9 mouse cellular contexts compared by ENCODE assay signal in genomic region chr17:32283341-32283740, GRCm38 (mm10). TPM values are rescaled to one million over a fixed set of nuclear protein-coding genes. Genes with fewer than 3 reads are reported as not detected.
A peak's percentile ranks its signal among the peaks of the same experiment; 100 is the strongest.
DNase-seq lines count a peak whose midpoint lies in the region; ATAC-seq and TF ChIP-seq lines count a peak whose summit lies in the region.
"Had no signal": no experiment of that assay in that cellular context is flagged by ENCODE, and none has a peak within 500 bp of the region (broad histone marks: within the 10 kb centered on the region; RNA-seq: fewer than 3 reads in every experiment).

No protein-coding gene starts in this region.

- H3K4me1 ChIP-seq in brown adipose tissue, adult 24 weeks (ENCODE audit: control insufficient read depth, insufficient read depth, insufficient read length, low read length): peaks cover 11% of the 10 kb centered on the region
- H3K4me1 ChIP-seq in heart, adult 2 months (ENCODE audit: control insufficient read depth, insufficient read depth, low read length): peaks cover 7% of the 10 kb centered on the region
- H3K4me1 ChIP-seq in lung, embryonic 15.5 days: peaks cover 22% of the 10 kb centered on the region
- H3K4me1 ChIP-seq in stomach, embryonic 14.5 days (ENCODE audit: control insufficient read depth, insufficient read depth, low read length): peaks cover 11% of the 10 kb centered on the region

- 2% methylated on average over 7 of the region's 7 CpGs for WGBS in heart, adult 2 months
- WGBS in lung, embryonic 15.5 days: 5% methylated on average over 7 of the region's 7 CpGs
- 9% methylated on average over 7 of the region's 7 CpGs for WGBS in stomach, embryonic 14.5 days

- no peak for TF ChIP-seq EP300 in heart, adult 2 months (IDR thresholded peaks at IDR 0.05; ENCODE audit: insufficient read depth, low read depth, low read length)

- peak overlapping the region; percentile 65 for H3K4me2 ChIP-seq in lung, embryonic 15.5 days
- H3K4me2 ChIP-seq in stomach, embryonic 14.5 days (replicated peaks; ENCODE audit: low read depth, low read length): peak overlapping the region; percentile 80

- peak overlapping the region; percentile 97 for H3K4me3 ChIP-seq in left cerebral cortex, adult 2 months
- H3K4me3 ChIP-seq in brown adipose tissue, adult 24 weeks (ENCODE audit: insufficient read depth, low read depth, low read length): peak overlapping the region; percentile 78
- H3K4me3 ChIP-seq in heart, adult 2 months: peak overlapping the region; percentile 98
- H3K4me3 ChIP-seq in lung, embryonic 15.5 days: peak overlapping the region; percentile 99
- H3K4me3 ChIP-seq in stomach, embryonic 14.5 days (ENCODE audit: low read depth, low read length): peak overlapping the region; percentile 96

- H3K36me3 ChIP-seq in heart, adult 2 months (ENCODE audit: control insufficient read depth, insufficient read depth, low read length): peaks cover 14% of the 10 kb centered on the region
- H3K36me3 ChIP-seq in lung, embryonic 15.5 days: no peaks in the 10 kb centered on the region
- no peaks in the 10 kb centered on the region for H3K36me3 ChIP-seq in stomach, embryonic 14.5 days (ENCODE audit: control insufficient read depth, insufficient read depth, low read length)

- no peaks in the 10 kb centered on the region; the same call in none of the 2 replicates for H3K79me2 ChIP-seq in heart, adult 2 months (replicated peaks; ENCODE audit: control insufficient read depth, insufficient read depth, low read length)

- TF ChIP-seq CTCF in left cerebral cortex, adult 2 months (IDR thresholded peaks at IDR 0.05): no peak
- TF ChIP-seq CTCF in heart, adult 2 months (IDR thresholded peaks at IDR 0.05): no peak

- no peaks in the 10 kb centered on the region for H3K9me3 ChIP-seq in lung, embryonic 15.5 days
- no peaks in the 10 kb centered on the region for H3K9me3 ChIP-seq in stomach, embryonic 14.5 days (ENCODE audit: control insufficient read depth, low read depth, low read length)

- H3K27me3 ChIP-seq in heart, adult 2 months (ENCODE audit: control insufficient read depth, insufficient read depth, low read length): no peaks in the 10 kb centered on the region
- no peaks in the 10 kb centered on the region for H3K27me3 ChIP-seq in lung, embryonic 15.5 days
- no peaks in the 10 kb centered on the region for H3K27me3 ChIP-seq in stomach, embryonic 14.5 days (ENCODE audit: control insufficient read depth, insufficient read depth, low read length)
- H3K27me3 ChIP-seq: Patski had no signal

- ATAC-seq in lung, embryonic 15.5 days (ENCODE audit: borderline replicate concordance, extremely low read depth, low FRiP score, low TSS enrichment): no peak
- no peak for ATAC-seq in stomach, embryonic 14.5 days (ENCODE audit: insufficient number of reproducible peaks, insufficient read depth, low FRiP score, low read depth)

- TF ChIP-seq POLR2A in heart, adult 2 months (IDR thresholded peaks at IDR 0.05; ENCODE audit: insufficient read depth, low read depth, low read length): no peak

- peak overlapping the region; percentile 95 for H3K27ac ChIP-seq in left cerebral cortex, adult 2 months
- peak overlapping the region; percentile 85 for H3K27ac ChIP-seq in brown adipose tissue, adult 24 weeks (replicated peaks; ENCODE audit: low read depth, low read length)
- peak overlapping the region; percentile 96 for H3K27ac ChIP-seq in heart, adult 2 months
- peak overlapping the region; percentile 100 for H3K27ac ChIP-seq in lung, embryonic 15.5 days
- H3K27ac ChIP-seq in stomach, embryonic 14.5 days (ENCODE audit: low read length): peak overlapping the region; percentile 99

- intact Hi-C loops in left cerebral cortex, adult 2 months (cut with DNase I): loop anchor here (5.0 kb wide), 2 partner anchors 46 to 246 kb away; partner anchors contain the start of genes Hsf2bp and Rrp1b
- intact Hi-C loops in left cerebral cortex, postnatal 25 days (cut with DNase I): loop anchor here (5.0 to 10.0 kb wide), 2 partner anchors 46 to 139 kb away; no protein-coding TSS in a partner anchor
- intact Hi-C loops in heart, adult 2 months (cut with DNase I): loop anchor here (5.0 kb wide), 1 partner anchor 41 kb away; no protein-coding TSS in a partner anchor

- H3K9ac ChIP-seq in heart, adult 2 months (ENCODE audit: low read depth, low read length): peak overlapping the region; percentile 99
- peak overlapping the region; percentile 98 for H3K9ac ChIP-seq in lung, embryonic 15.5 days
- H3K9ac ChIP-seq in stomach, embryonic 14.5 days (replicated peaks; ENCODE audit: low read depth, low read length): peak overlapping the region; percentile 87

- DNase-seq in left cerebral cortex, adult 2 months (ENCODE audit: extremely low spot score in 1 of 2, low spot score in 2 of 2): no peak
- no peak for DNase-seq in left cerebral cortex, postnatal 25 days (ENCODE audit: low spot score in 2 of 2)
- DNase-seq in heart, adult 2 months: no peak
- peak; percentile 11 to 18 for DNase-seq in kidney, adult 8-10 months
- DNase-seq in cerebellum, postnatal 4 days (ENCODE audit: low spot score in 2 of 2): no peak

RNA-seq across cellular contexts. Expression of gene Brd4, which starts 1.2 kb away (rescaled TPM):
- 100 to 1,000 TPM; 121 to 138 TPM for total RNA-seq in left cerebral cortex, adult 2 months (2021)
- 100 to 1,000 TPM; 117 to 130 TPM for total RNA-seq in left cerebral cortex, postnatal 25 days (2021)
- polyA plus RNA-seq in brown adipose tissue, adult 24 weeks (2012; ENCODE audit: insufficient read depth, insufficient read length, missing spikeins): 19.2 and 20.7 TPM in 2 replicates
- 10 to 100 TPM; 53.3 to 55.6 TPM for total RNA-seq in heart, adult 2 months (2021)
- polyA plus RNA-seq in heart, adult 2 months (2012; rRNA removed): 16.5 and 21.7 TPM in 2 replicates
- polyA plus RNA-seq in lung, embryonic 15.5 days (2015; fragmentation: Nextera tagmentation; extraction: Ambion mirVana): 75.4 and 80.0 TPM in 2 replicates
- 98.5 and 103 TPM in 2 replicates for polyA plus RNA-seq in stomach, embryonic 14.5 days (2014; fragmentation: Nextera tagmentation; extraction: Ambion mirVana)

RNA-seq across cellular contexts. Expression of gene Akap8, which starts 37.7 kb away (rescaled TPM):
- total RNA-seq in left cerebral cortex, adult 2 months (2021): 100 to 1,000 TPM in 1 of 2 experiments, 10 to 100 TPM in 1; 99.6 to 110 TPM
- total RNA-seq in left cerebral cortex, postnatal 25 days (2021): 10 to 100 TPM; 71.1 to 94.8 TPM
- 20.9 and 26.8 TPM in 2 replicates for polyA plus RNA-seq in brown adipose tissue, adult 24 weeks (2012; ENCODE audit: insufficient read depth, insufficient read length, missing spikeins)
- total RNA-seq in heart, adult 2 months (2021): 10 to 100 TPM; 38.9 to 40.7 TPM
- polyA plus RNA-seq in heart, adult 2 months (2012; rRNA removed): 32.2 and 40.4 TPM in 2 replicates
- 87.1 and 101 TPM in 2 replicates for polyA plus RNA-seq in lung, embryonic 15.5 days (2015; fragmentation: Nextera tagmentation; extraction: Ambion mirVana)
- polyA plus RNA-seq in stomach, embryonic 14.5 days (2014; fragmentation: Nextera tagmentation; extraction: Ambion mirVana): 56.5 and 62.3 TPM in 2 replicates

Comparison
In these comparisons a context has a peak if more than half of its experiments do, and no peak if none do; other contexts are left out.
1. DNase-seq: peak in kidney, adult 8-10 months (2 of 2); none in left cerebral cortex, adult 2 months (0 of 2), left cerebral cortex, postnatal 25 days (0 of 2), heart, adult 2 months (0 of 2) and cerebellum, postnatal 4 days (0 of 2).
2. Peak in every context shown above with its lines, with median percentiles within 50 percentile points of each other: H3K27ac ChIP-seq, H3K4me3 ChIP-seq and H3K9ac ChIP-seq.